Mouse (Mus musculus) liver, embryonic 11.5 days (tissue): ENCODE measurements around the gene Prps1l1. TPM values are rescaled to one million over a fixed set of nuclear protein-coding genes. Genes with fewer than 3 reads are reported as not detected.

ENCODE experiments used
- ATAC-seq: fragments of 200-750 bp; cut with Nextera tagmentation; replicated peaks from 2 replicates; pipeline ENCODE4 v1.8.0; 2017; ENCODE audit warnings: moderate number of reproducible peaks, mild to moderate bottlenecking, moderate TSS enrichment, moderate library complexity; ENCODE audit not compliant: low FRiP score
- DNase-seq: peaks from one replicate; pipeline ENCODE4 v3.0.0-alpha.2; 2017; ENCODE audit warnings: low spot score
- H3K27ac ChIP-seq: fragments of 300-500 bp; sonication (generic); 2 replicates; pipeline ENCODE4 v1.5.1; 2014; ENCODE audit warnings: mild to moderate bottlenecking, low read depth, low read length, control low read depth
- H3K27me3 ChIP-seq: fragments of 300-500 bp; sonication (generic); replicated peaks from 2 replicates; pipeline ENCODE4 v1.6.1; 2014; ENCODE audit warnings: low read length, mixed read lengths; ENCODE audit not compliant: control insufficient read depth, insufficient read depth
- H3K36me3 ChIP-seq: fragments of 300-500 bp; sonication (generic); 2 replicates; pipeline ENCODE4 v1.6.1; 2014; ENCODE audit warnings: mild to moderate bottlenecking, low read length, moderate library complexity, mixed read lengths; ENCODE audit not compliant: control insufficient read depth, insufficient read depth
- H3K4me1 ChIP-seq: fragments of 300-500 bp; sonication (generic); replicated peaks from 2 replicates; pipeline ENCODE4 v1.6.1; 2014; ENCODE audit warnings: low read length, mixed read lengths; ENCODE audit not compliant: control insufficient read depth, insufficient read depth
- H3K4me2 ChIP-seq: fragments of 300-500 bp; sonication (generic); 2 replicates; pipeline ENCODE4 v1.6.1; 2014; ENCODE audit warnings: mild to moderate bottlenecking, control low read depth, moderate library complexity
- H3K4me3 ChIP-seq: fragments of 300-500 bp; sonication (generic); 2 replicates; pipeline ENCODE4 v1.5.1; 2014; ENCODE audit warnings: low read depth, low read length, control low read depth
- H3K9ac ChIP-seq: fragments of 300-500 bp; sonication (generic); 2 replicates; pipeline ENCODE4 v1.6.1; 2014; ENCODE audit warnings: low read depth, low read length, control low read depth
- H3K9me3 ChIP-seq: fragments of 300-500 bp; sonication (generic); 2 replicates; pipeline ENCODE4 v1.6.1; 2016; ENCODE audit warnings: low read length, inconsistent platforms, mixed read lengths; ENCODE audit not compliant: control insufficient read depth
- WGBS: fragments of 180-500 bp; shearing (Covaris S2); extraction: QIAGEN DNeasy Blood & Tissue Kit; methylation state at CpG from one replicate; pipeline ENCODE4 v1.1.7; 2014; 5-methylcytosine and 5-hydroxymethylcytosine counted together
- polyA plus RNA-seq: library from polyadenylated mRNA; unstranded; fragments of >200 nt; fragmentation: Nextera tagmentation; extraction: Ambion mirVana; gene quantifications from 2 replicates; pipeline ENCODE4 v1.2.1, GENCODE M21; 2014

The Prps1l1 gene
- polyA plus RNA-seq, result not detected in 2 replicates

GRCm38 (mm10) chr12:34984461-34984860 is at the start of gene Prps1l1:
TSS of gene Prps1l1 (plus strand) at chr12:34984761.
- Histone ChIP-seq H3K9me3 (no peaks in the 10 kb centered on the region), H3K27me3 (no peaks in the 10 kb centered on the region), H3K36me3 (no peaks in the 10 kb centered on the region), H3K4me1 (no peaks in the 10 kb centered on the region), H3K27ac (no peak within 1 kb of the TSS), H3K9ac (no peak within 1 kb of the TSS), H3K4me2 (no peak within 1 kb of the TSS), H3K4me3 (no peak within 1 kb of the TSS)
- ATAC-seq, result no peak
- 87% methylated on average over 4 of the region's 4 CpGs for WGBS
- no peak for DNase-seq

DNA sequence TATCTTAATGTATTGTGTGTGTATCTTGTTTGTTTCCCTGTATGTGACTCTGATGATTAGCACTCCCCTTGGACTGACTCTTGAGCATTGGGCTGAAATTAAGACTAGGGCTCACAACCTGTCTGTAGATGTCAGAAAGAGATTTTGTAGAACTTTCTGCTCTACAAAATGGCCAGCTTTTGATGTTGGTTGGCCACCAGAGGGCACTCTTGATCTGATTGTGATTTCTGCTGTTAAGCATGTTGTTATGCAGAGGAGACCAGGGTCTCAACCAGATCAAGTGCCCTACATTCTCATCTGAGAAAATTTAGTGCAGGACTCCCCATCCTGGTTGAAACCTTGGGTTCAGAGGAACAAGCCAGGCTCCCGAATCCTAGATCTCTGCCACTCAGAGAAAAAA is 46.6 kb upstream of the Prps1l1 start:
- Histone ChIP-seq H3K4me1 (no peaks in the 10 kb centered on the region), H3K27me3 (no peaks in the 10 kb centered on the region), H3K4me3 (no peak overlapping the region), H3K27ac (no peak overlapping the region), H3K4me2 (no peak overlapping the region), H3K9me3 (no peaks in the 10 kb centered on the region), H3K9ac (no peak overlapping the region), H3K36me3 (no peaks in the 10 kb centered on the region)
- WGBS, result 95% methylated on average over 1 of the region's 1 CpGs
- ATAC-seq (no peak), DNase-seq (no peak)

GRCm38 (mm10) chr12:34949066-34949706 is 35.4 kb upstream of the Prps1l1 start:
- no peak for DNase-seq
- H3K4me2 ChIP-seq, result no peak overlapping the region
- no peaks in the 10 kb centered on the region for H3K4me1 ChIP-seq
- H3K9me3 ChIP-seq, result no peaks in the 10 kb centered on the region
- no peaks in the 10 kb centered on the region for H3K36me3 ChIP-seq
- no peak for ATAC-seq
- no peak overlapping the region for H3K9ac ChIP-seq
- H3K27ac ChIP-seq, result no peak overlapping the region
- 72% methylated on average over 6 of the region's 6 CpGs for WGBS
- H3K27me3 ChIP-seq, result no peaks in the 10 kb centered on the region
- H3K4me3 ChIP-seq, result no peak overlapping the region

DNA sequence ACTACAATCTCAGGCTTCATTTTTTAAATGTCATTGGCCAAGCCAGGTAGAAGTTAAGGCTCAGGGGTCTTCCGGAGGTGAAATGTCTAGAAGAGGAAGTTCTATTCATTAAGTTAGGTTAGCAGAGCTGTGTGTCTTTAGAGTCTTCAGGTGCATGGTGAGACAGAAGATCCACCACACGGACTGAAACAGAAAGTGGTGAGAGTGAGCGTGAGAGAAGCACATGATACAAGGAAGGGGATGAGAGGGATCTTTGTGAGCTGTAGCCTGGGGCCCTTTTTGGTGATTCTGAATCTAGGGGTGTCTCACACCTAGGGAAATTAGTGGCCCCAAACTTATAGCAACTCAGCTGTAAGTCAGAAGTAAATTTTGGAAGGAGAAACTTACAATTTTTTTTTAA is 8.6 kb upstream of the Prps1l1 start:
- DNase-seq, result no peak
- H3K4me1 ChIP-seq, result no peaks in the 10 kb centered on the region
- 77% methylated on average over 3 of the region's 3 CpGs for WGBS
- H3K36me3 ChIP-seq, result no peaks in the 10 kb centered on the region
- H3K9ac ChIP-seq, result no peak overlapping the region
- no peak overlapping the region for H3K4me3 ChIP-seq
- no peak for ATAC-seq
- H3K27ac ChIP-seq, result no peak overlapping the region
- H3K4me2 ChIP-seq, result no peak overlapping the region
- no peaks in the 10 kb centered on the region for H3K27me3 ChIP-seq
- peaks cover 2% of the 10 kb centered on the region; the same call in 1 of the 2 replicates for H3K9me3 ChIP-seq

GRCm38 (mm10) chr12:34985865-34986264 is 1.3 kb downstream of the Prps1l1 start:
- 77% methylated on average over 5 of the region's 5 CpGs for WGBS
- Histone ChIP-seq H3K36me3 (no peaks in the 10 kb centered on the region), H3K9ac (no peak overlapping the region), H3K9me3 (no peaks in the 10 kb centered on the region), H3K27me3 (no peaks in the 10 kb centered on the region), H3K4me3 (no peak overlapping the region), H3K4me2 (no peak overlapping the region), H3K27ac (no peak overlapping the region), H3K4me1 (no peaks in the 10 kb centered on the region)
- DNase-seq (no peak), ATAC-seq (no peak)

DNA sequence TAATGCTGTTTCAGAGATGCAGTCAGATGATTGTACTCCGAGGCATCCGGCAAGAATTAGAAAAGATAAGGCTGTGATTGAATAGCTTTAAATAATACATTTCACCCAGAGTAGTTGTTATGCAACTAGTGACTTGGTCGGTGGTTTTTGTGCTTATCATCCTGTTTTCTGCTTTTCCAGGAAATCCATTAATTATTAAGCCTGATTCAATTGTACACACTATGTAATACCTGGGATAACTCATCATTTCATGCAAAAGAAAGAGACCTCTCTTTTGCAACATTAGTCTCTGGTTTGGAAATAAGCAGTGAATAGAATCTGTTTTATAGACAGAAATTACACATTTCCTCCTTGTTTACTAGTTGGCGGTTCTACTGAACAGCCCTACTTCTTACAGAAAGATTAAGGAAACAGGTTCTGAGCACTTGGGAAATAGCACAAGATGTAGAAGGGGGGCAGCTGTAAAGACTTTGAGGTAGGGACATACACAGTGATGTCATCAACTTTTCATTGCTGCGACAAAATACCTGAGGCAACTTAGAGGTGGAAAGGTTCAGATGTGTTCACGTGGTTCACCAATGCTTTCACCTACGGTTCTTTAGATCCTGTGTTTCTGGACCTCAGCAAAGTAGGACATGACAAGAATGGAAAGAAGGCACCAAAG is 5.1 kb downstream of the Prps1l1 start:
- ATAC-seq (no peak), DNase-seq (no peak)
- H3K4me2 ChIP-seq, result no peak overlapping the region
- H3K9me3 ChIP-seq, result no peaks in the 10 kb centered on the region
- no peaks in the 10 kb centered on the region for H3K36me3 ChIP-seq
- 77% methylated on average over 7 of the region's 7 CpGs for WGBS
- no peaks in the 10 kb centered on the region for H3K4me1 ChIP-seq
- no peak overlapping the region for H3K9ac ChIP-seq
- H3K27ac ChIP-seq, result no peak overlapping the region
- H3K4me3 ChIP-seq, result no peak overlapping the region
- no peaks in the 10 kb centered on the region for H3K27me3 ChIP-seq

DNA sequence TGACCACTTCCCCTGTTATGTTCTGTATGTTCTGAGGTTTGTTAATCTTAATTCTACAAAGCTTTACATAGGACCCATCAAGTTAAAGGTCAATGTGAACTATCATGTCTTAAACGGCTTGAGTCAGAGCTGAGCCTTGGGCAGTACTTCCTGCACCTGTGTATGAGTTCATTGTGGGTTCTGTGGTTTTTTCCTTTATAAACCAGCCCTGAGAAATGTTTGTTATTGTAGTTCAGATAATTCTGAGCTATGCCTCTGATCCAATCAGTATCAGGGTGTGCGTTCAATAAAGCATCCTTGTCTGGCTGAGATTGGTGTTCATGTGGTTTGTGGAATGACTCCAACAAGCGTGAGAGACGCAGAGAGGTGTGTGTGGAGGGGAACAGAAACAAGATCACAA is 5.8 kb downstream of the Prps1l1 start:
- no peaks in the 10 kb centered on the region for H3K27me3 ChIP-seq
- H3K27ac ChIP-seq, result no peak overlapping the region
- DNase-seq (no peak), ATAC-seq (no peak)
- no peak overlapping the region for H3K4me3 ChIP-seq
- H3K9ac ChIP-seq, result no peak overlapping the region
- no peaks in the 10 kb centered on the region for H3K36me3 ChIP-seq
- no peaks in the 10 kb centered on the region for H3K4me1 ChIP-seq
- no peaks in the 10 kb centered on the region for H3K9me3 ChIP-seq
- no peak overlapping the region for H3K4me2 ChIP-seq
- 71% methylated on average over 4 of the region's 4 CpGs for WGBS

- Histone ChIP-seq H3K27me3 (no peaks in the 10 kb centered on the region), H3K27ac (no peak overlapping the region), H3K4me1 (no peaks in the 10 kb centered on the region), H3K36me3 (no peaks in the 10 kb centered on the region), H3K9me3 (no peaks in the 10 kb centered on the region), H3K9ac (no peak overlapping the region), H3K4me2 (no peak overlapping the region), H3K4me3 (no peak overlapping the region)
- no peak for DNase-seq
- WGBS, result 71% methylated on average over 2 of the region's 2 CpGs
- ATAC-seq, result no peak
Observed at GRCm38 (mm10) chr12:34991900-34992299, 7.3 kb downstream of the Prps1l1 start.

GRCm38 (mm10) chr12:34997597-34998182 is 13.1 kb downstream of the Prps1l1 start:
- Histone ChIP-seq H3K27me3 (no peaks in the 10 kb centered on the region), H3K9me3 (no peaks in the 10 kb centered on the region), H3K27ac (no peak overlapping the region), H3K4me1 (no peaks in the 10 kb centered on the region), H3K4me3 (no peak overlapping the region), H3K4me2 (no peak overlapping the region), H3K36me3 (no peaks in the 10 kb centered on the region), H3K9ac (no peak overlapping the region)
- DNase-seq (no peak), ATAC-seq (no peak)
- 80% methylated on average over 3 of the region's 3 CpGs for WGBS
